Mouse (Mus musculus) embryonic facial prominence, embryonic 14.5 days (tissue): ENCODE measurements around the gene Ccdc155. TPM values are rescaled to one million over a fixed set of nuclear protein-coding genes. Genes with fewer than 3 reads are reported as not detected.
A peak's percentile ranks its signal among the peaks of the same experiment; 100 is the strongest.

Experiments
- ATAC-seq: fragments of 200-750 bp; cut with Nextera tagmentation; 2 replicates; pipeline ENCODE4 v1.8.0; 2017; ENCODE audit warnings: low read depth, moderate number of reproducible peaks, moderate TSS enrichment
- DNase-seq: peaks from one replicate; pipeline ENCODE4 v3.0.0-alpha.2; 2015; ENCODE audit warnings: low spot score
- H3K27ac ChIP-seq: fragments of 300-500 bp; sonication (generic); replicated peaks from 2 replicates; pipeline ENCODE4 v1.5.1; 2014; ENCODE audit warnings: low read depth, mild to moderate bottlenecking, low read length, moderate library complexity
- H3K27me3 ChIP-seq: fragments of 300-500 bp; sonication (generic); replicated peaks from 2 replicates; pipeline ENCODE4 v1.6.1; 2014; ENCODE audit warnings: low read length; ENCODE audit not compliant: control insufficient read depth, insufficient read depth
- H3K36me3 ChIP-seq: fragments of 300-500 bp; sonication (generic); 2 replicates; pipeline ENCODE4 v1.6.1; 2014; ENCODE audit warnings: low read length, mixed read lengths; ENCODE audit not compliant: control insufficient read depth, insufficient read depth
- H3K4me1 ChIP-seq: fragments of 300-500 bp; sonication (generic); 2 replicates; pipeline ENCODE4 v1.6.1; 2014; ENCODE audit warnings: antibody characterized with exemption, low read length; ENCODE audit not compliant: control insufficient read depth, insufficient read depth
- H3K4me2 ChIP-seq: fragments of 300-500 bp; sonication (generic); 2 replicates; pipeline ENCODE4 v1.6.1; 2014; ENCODE audit warnings: low read depth, mild to moderate bottlenecking, low read length, moderate library complexity, mixed read lengths
- H3K4me3 ChIP-seq: fragments of 300-500 bp; sonication (generic); 2 replicates; pipeline ENCODE4 v1.5.1; 2014; ENCODE audit warnings: low read depth, mild to moderate bottlenecking, low read length
- H3K9ac ChIP-seq: fragments of 300-500 bp; sonication (generic); 2 replicates; pipeline ENCODE4 v1.6.1; 2014; ENCODE audit warnings: low read depth, mild to moderate bottlenecking, low read length, moderate library complexity, mixed read lengths
- H3K9me3 ChIP-seq: fragments of 300-500 bp; sonication (generic); 2 replicates; pipeline ENCODE4 v1.6.1; 2016; ENCODE audit warnings: low read length; ENCODE audit not compliant: control insufficient read depth
- WGBS: fragments of 180-500 bp; shearing (Covaris S2); extraction: QIAGEN DNeasy Blood & Tissue Kit; methylation state at CpG from one replicate; pipeline ENCODE4 v1.1.7; 2014; 5-methylcytosine and 5-hydroxymethylcytosine counted together
- microRNA-seq: library from miRNA; unstranded; fragments of <30 nt; microRNA quantifications from one replicate; pipeline ENCODE4, GENCODE M21; 2016; ENCODE audit warnings: borderline number of aligned reads
- polyA plus RNA-seq: library from polyadenylated mRNA; unstranded; fragments of >200 nt; fragmentation: Nextera tagmentation; extraction: Ambion mirVana; gene quantifications from 2 replicates; pipeline ENCODE4 v1.2.1, GENCODE M21; 2014

Gene Ccdc155
- polyA plus RNA-seq, 1 experiment from 2014 or later, result 1.5 TPM

DNA sequence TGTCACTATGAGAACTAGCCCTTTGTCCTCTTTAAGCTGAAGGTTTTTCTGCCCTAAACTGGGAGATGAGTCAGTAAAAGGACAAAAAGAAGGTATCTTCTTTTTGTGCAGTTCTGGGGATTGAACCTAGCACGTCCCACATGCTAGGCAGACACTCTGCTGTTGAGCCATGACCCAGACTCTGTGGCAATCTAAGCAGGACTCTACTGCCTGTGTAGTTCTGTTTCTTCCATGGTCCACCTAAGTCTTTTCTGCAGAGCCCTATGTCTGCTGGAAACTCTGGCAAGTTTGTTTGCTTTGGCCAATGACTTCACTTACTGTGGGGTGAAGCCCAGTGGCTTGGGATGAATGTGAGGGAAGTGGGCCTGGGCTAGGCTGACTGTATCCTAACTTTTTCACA lies 66.3 kb downstream of the Ccdc155 start:
- H3K9me3 ChIP-seq, result no peaks in the 10 kb centered on the region
- no peak overlapping the region for H3K27ac ChIP-seq
- no peak overlapping the region for H3K4me2 ChIP-seq
- WGBS, result 94% methylated on average over 1 of the region's 1 CpGs
- no peak overlapping the region for H3K9ac ChIP-seq
- no peaks in the 10 kb centered on the region for H3K27me3 ChIP-seq
- no peak overlapping the region for H3K4me3 ChIP-seq
- no peak for DNase-seq
- peaks cover 10% of the 10 kb centered on the region; the same call in 1 of the 2 replicates for H3K36me3 ChIP-seq
- no peak for ATAC-seq
- H3K4me1 ChIP-seq, result peaks cover 4% of the 10 kb centered on the region; the same call in 1 of the 2 replicates

DNA sequence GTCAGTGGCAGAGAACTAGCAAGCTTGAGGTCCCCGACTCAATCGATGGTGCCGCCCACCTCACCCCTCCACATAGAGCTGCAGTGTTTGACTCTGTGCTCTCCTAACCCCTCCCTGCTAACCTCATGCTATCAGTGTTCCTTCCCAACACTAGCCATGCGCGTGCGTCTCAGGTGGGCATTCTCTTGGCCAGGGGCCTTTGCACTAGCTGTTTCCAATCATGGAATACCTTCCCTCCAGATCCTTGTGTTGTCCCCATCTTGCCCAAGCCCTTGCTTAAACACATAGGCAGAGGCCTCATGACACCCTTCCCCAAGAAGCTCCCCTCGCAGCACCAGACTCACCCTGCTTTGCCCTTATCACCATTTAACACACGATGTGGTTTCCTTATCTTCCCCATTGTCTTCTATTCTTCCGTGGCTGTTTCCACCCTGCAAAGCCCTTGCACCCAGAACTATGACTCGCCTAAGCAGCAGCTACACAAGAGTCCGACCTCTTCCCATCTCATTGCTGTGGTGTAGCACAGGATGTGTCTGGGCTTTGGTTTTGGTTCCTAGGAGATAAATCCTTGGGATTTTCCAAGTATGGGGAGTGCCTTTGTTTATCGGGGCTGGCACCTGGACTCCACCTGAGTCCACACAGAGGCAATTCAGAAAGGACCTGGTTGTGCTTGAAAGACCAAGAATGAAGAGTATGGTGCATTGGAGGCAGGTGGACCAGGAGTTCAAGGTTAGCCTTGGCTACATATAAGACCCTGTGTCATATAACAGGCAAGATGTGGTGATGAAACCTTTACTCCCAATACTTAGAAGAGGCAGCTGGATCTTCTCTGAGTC lies 67.3 kb downstream of the Ccdc155 start:
- H3K4me3 ChIP-seq, result no peak overlapping the region
- no peak overlapping the region for H3K4me2 ChIP-seq
- no peak overlapping the region for H3K27ac ChIP-seq
- H3K36me3 ChIP-seq, result peaks cover under 1% of the 10 kb centered on the region; the same call in 1 of the 2 replicates
- no peak overlapping the region for H3K9ac ChIP-seq
- 73% methylated on average over 12 of the region's 12 CpGs for WGBS
- DNase-seq (no peak), ATAC-seq (no peak)
- no peaks in the 10 kb centered on the region for H3K27me3 ChIP-seq
- peaks cover 4% of the 10 kb centered on the region; the same call in 1 of the 2 replicates for H3K4me1 ChIP-seq
- H3K9me3 ChIP-seq, result no peaks in the 10 kb centered on the region

- H3K4me3 ChIP-seq, result peak within 1 kb of the TSS; percentile 44
- H3K4me2 ChIP-seq, result peak within 1 kb of the TSS; percentile 59
- peak; percentile 92 for DNase-seq
- no peak within 1 kb of the TSS for H3K27ac ChIP-seq
- H3K36me3 ChIP-seq, result no peaks in the 10 kb centered on the region
- H3K27me3 ChIP-seq, result no peaks in the 10 kb centered on the region
- ATAC-seq, result peak; percentile 93
- H3K9ac ChIP-seq, result peak within 1 kb of the TSS; percentile 61
- 3% methylated on average over 25 of the region's 29 CpGs for WGBS
- peaks cover 4% of the 10 kb centered on the region; the same call in 1 of the 2 replicates for H3K4me1 ChIP-seq
- H3K9me3 ChIP-seq, result no peaks in the 10 kb centered on the region
These were observed 68.6 kb downstream of the Ccdc155 start, which contains the start of the genes Gm45713 and Flt3l for GRCm38 (mm10) chr7:45135993-45136567. Gene Gm45713 (minus strand): TSS chr7:45136231. Gene Flt3l (minus strand): TSS chr7:45136432.

GRCm38 (mm10) chr7:45135370-45135769 lies 69.3 kb downstream of the Ccdc155 start:
- DNase-seq, result no peak
- Histone ChIP-seq H3K27me3 (no peaks in the 10 kb centered on the region), H3K9ac (peak overlapping the region; percentile 61; the same call in 1 of the 2 replicates), H3K4me3 (peak overlapping the region; percentile 44; the same call in 1 of the 2 replicates), H3K4me1 (peaks cover 4% of the 10 kb centered on the region; the same call in 1 of the 2 replicates), H3K4me2 (peak overlapping the region; percentile 59), H3K36me3 (no peaks in the 10 kb centered on the region), H3K27ac (no peak overlapping the region), H3K9me3 (no peaks in the 10 kb centered on the region)
- ATAC-seq, result no peak
- whole genome bisulfite sequencing, result 75% methylated on average over 3 of the region's 3 CpGs

GRCm38 (mm10) chr7:45134544-45135026 lies 70.1 kb downstream of the Ccdc155 start:
- H3K27ac ChIP-seq, result no peak overlapping the region
- peaks cover 8% of the 10 kb centered on the region; the same call in 1 of the 2 replicates for H3K4me1 ChIP-seq
- no peaks in the 10 kb centered on the region for H3K27me3 ChIP-seq
- no peaks in the 10 kb centered on the region for H3K36me3 ChIP-seq
- H3K4me3 ChIP-seq, result no peak overlapping the region
- DNase-seq (peak; percentile 44), ATAC-seq (no peak)
- 10% methylated on average over 12 of the region's 12 CpGs for WGBS
- no peak overlapping the region for H3K9ac ChIP-seq
- no peak overlapping the region for H3K4me2 ChIP-seq
- no peaks in the 10 kb centered on the region for H3K9me3 ChIP-seq

Small RNA genes within 50 kb of the gene (microRNA-seq; reads per million reads assigned to microRNA genes)
- not detected for gene Mir7055

Other genes starting within 250 kb of the Ccdc155 start
- 22.4 and 31.1 TPM in 2 replicates for gene Cpt1c, start 230.0 kb downstream of the Ccdc155 start, polyA plus RNA-seq
- 173 and 178 TPM in 2 replicates for gene Prmt1, start 218.3 kb downstream of the Ccdc155 start, polyA plus RNA-seq
- 77.7 and 84.6 TPM in 2 replicates for gene Irf3, start 207.2 kb downstream of the Ccdc155 start, polyA plus RNA-seq
- 43.2 and 48.6 TPM in 2 replicates for gene Bcl2l12, start 206.2 kb downstream of the Ccdc155 start, polyA plus RNA-seq
- 43.7 and 47.5 TPM in 2 replicates for gene Scaf1, start 188.5 kb downstream of the Ccdc155 start, polyA plus RNA-seq
- 50.5 and 52.3 TPM in 2 replicates for gene Rras, start 186.9 kb downstream of the Ccdc155 start, polyA plus RNA-seq
- 12.8 and 13.7 TPM in 2 replicates for gene Prr12, start 152.0 kb downstream of the Ccdc155 start, polyA plus RNA-seq
- 59.1 and 63.3 TPM in 2 replicates for gene Nosip, start 142.5 kb downstream of the Ccdc155 start, polyA plus RNA-seq
- 20.9 and 22.2 TPM in 2 replicates for gene Prrg2, start 142.2 kb downstream of the Ccdc155 start, polyA plus RNA-seq
- gene Rcn3, start 112.7 kb downstream of the Ccdc155 start, polyA plus RNA-seq, result 587 and 592 TPM in 2 replicates
- 120 and 129 TPM in 2 replicates for gene Fcgrt, start 101.0 kb downstream of the Ccdc155 start, polyA plus RNA-seq
- gene Rps11, start 80.5 kb downstream of the Ccdc155 start, polyA plus RNA-seq, result 1,575 and 1,608 TPM in 2 replicates
- gene Rpl13a, start 76.1 kb downstream of the Ccdc155 start, polyA plus RNA-seq, result 1,594 and 1,619 TPM in 2 replicates
- 0.47 and 0.61 TPM in 2 replicates for gene Gm45713, start 68.7 kb downstream of the Ccdc155 start, polyA plus RNA-seq
- 2.3 TPM in 2 replicates for gene Flt3l, start 68.5 kb downstream of the Ccdc155 start, polyA plus RNA-seq
- 80.3 and 88.8 TPM in 2 replicates for gene Pih1d1, start 50.6 kb downstream of the Ccdc155 start, polyA plus RNA-seq
- gene Aldh16a1, start 50.3 kb downstream of the Ccdc155 start, polyA plus RNA-seq, result 36.8 and 39.4 TPM in 2 replicates
- gene Slc17a7, start 40.9 kb downstream of the Ccdc155 start, polyA plus RNA-seq, result 0.87 and 1.3 TPM in 2 replicates
- 5.8 and 6.1 TPM in 2 replicates for gene Gfy, start 25.3 kb downstream of the Ccdc155 start, polyA plus RNA-seq
- not detected in 2 replicates for gene Pth2, start 23.9 kb downstream of the Ccdc155 start, polyA plus RNA-seq
- gene Dkkl1, start 7.3 kb upstream of the Ccdc155 start, polyA plus RNA-seq, result 6.3 and 8.5 TPM in 2 replicates
- 112 and 142 TPM in 2 replicates for gene Tead2, start 10.9 kb upstream of the Ccdc155 start, polyA plus RNA-seq
- gene Cd37, start 34.2 kb upstream of the Ccdc155 start, polyA plus RNA-seq, result 2.4 and 4.8 TPM in 2 replicates
- gene Slc6a16, start 36.2 kb upstream of the Ccdc155 start, polyA plus RNA-seq, result 0.11 and 0.38 TPM in 2 replicates
- gene Slc6a21, start 72.6 kb upstream of the Ccdc155 start, polyA plus RNA-seq, result not detected in 2 replicates
- 16.6 and 18.2 TPM in 2 replicates for gene Trpm4, start 128.9 kb upstream of the Ccdc155 start, polyA plus RNA-seq
- gene Hrc, start 130.4 kb upstream of the Ccdc155 start, polyA plus RNA-seq, result 11.0 and 15.8 TPM in 2 replicates
- 4.8 and 6.9 TPM in 2 replicates for gene Ppfia3, start 162.1 kb upstream of the Ccdc155 start, polyA plus RNA-seq
- gene Lin7b, start 165.7 kb upstream of the Ccdc155 start, polyA plus RNA-seq, result 2.4 TPM in 2 replicates
- gene Snrnp70, start 190.8 kb upstream of the Ccdc155 start, polyA plus RNA-seq, result 56.5 and 61.1 TPM in 2 replicates
- 0.24 TPM in 1 of 2 replicates, not detected in the other for gene Kcna7, start 200.8 kb upstream of the Ccdc155 start, polyA plus RNA-seq
- 3.0 and 3.1 TPM in 2 replicates for gene Ntf5, start 208.8 kb upstream of the Ccdc155 start, polyA plus RNA-seq
- gene Lhb, start 215.9 kb upstream of the Ccdc155 start, polyA plus RNA-seq, result 1.4 TPM in 1 of 2 replicates, not detected in the other
- 39.3 TPM in 2 replicates for gene Gys1, start 230.0 kb upstream of the Ccdc155 start, polyA plus RNA-seq
- 123 and 127 TPM in 2 replicates for gene Ruvbl2, start 233.2 kb upstream of the Ccdc155 start, polyA plus RNA-seq